Mouse (Mus musculus): ENCODE data around the gene Tbx20.

Tbx20 gene

GRCm38 (mm10) chr9:24774160-24774969, at the start of gene Tbx20:
TSS of gene Tbx20 (minus strand) at chr9:24774303.
- DNase-seq (ENCODE audit: low spot score), result no peak

DNA sequence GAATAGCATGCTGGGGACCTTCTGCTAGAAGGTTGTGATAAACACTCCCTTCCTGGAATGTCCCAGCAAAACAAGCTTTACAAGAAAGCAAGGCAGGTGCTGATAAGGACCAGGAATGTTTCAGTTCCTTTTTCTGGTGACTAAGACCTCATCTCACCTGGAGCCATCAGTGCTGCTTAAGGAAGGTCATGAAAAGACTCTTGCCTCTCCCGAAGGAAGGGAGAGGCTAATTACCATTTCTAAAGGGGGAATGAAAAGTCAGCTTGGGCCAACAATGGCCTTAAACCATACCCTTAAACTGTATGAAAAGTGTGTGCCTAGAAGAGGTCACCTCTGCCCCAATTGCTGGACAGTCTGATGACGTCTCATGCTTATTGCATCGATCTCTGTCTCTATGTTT, 44.4 kb upstream of the Tbx20 start:
- no peak for DNase-seq (ENCODE audit: low spot score)

- DNase-seq (ENCODE audit: low spot score), result no peak
Observed at GRCm38 (mm10) chr9:24812461-24812860, 38.4 kb upstream of the Tbx20 start.

DNA sequence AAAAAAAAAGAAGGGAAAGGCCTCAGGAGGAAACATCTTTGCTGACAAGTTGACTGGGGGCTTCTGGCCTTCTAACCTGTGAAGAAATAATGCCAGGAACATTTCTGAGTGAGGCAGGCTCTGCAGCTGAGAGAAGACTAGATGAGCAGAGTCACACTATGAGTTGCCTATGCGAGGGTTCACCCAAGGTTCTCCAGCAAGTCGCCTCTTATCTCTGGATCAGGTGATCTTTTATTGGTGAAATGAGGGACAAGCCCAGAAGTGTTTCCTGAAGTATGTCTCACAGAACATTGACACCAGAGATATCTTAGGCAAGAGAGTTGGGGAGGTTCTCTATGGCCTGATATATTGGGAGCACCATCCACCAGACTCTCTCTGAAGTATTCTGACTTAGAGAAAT, 18.0 kb upstream of the Tbx20 start:
- DNase-seq (ENCODE audit: low spot score), result no peak

- no peak for DNase-seq (ENCODE audit: low spot score)
Observed at GRCm38 (mm10) chr9:24789396-24789795, 15.3 kb upstream of the Tbx20 start.

DNA sequence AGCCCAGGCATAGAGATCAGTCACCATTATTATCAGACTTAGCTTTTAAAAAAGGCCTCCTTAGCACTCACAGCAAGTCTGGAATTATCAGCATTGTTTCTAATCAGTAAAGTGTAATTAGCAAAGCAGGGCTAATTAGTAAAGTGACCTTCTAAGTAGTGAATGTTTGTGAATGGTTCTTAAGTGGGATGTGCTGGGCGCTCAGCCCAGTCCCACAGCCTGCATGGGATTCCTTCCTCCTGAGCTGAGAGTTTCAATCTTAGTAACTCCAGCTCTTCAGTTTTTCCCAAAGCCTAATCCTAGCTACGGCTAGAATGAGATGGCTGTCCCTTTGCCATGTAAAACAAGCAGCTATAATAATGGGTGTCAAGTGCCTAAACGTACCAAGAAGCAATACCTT, 8.2 kb upstream of the Tbx20 start:
- DNase-seq (ENCODE audit: low spot score), result no peak

DNA sequence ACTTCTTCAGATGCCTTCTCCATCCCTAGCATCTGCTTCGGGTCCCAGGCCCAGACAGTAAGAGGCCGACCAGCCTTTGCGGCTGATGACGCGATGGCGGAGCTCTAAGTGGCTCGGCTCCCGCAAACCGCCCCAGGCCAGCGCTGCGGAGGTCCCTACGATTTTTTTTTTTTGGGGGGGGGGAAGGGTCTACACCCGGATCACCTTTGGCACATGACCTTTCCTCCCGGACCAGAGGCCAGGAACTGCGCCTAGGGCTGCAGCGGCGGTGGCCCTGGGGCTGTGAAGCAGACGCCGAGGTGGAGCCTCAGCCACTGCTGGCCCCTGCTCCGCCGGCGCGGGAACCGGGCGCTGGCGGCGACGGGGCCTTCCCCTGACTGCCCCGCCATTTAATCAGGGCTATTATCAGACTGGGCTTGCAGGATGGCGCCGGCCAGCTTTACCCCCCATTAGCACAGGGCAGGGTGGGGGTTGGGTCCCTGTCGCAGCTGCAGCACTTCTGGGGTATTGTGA, 6.9 kb upstream of the Tbx20 start:
- DNase-seq (ENCODE audit: low spot score), result no peak

- DNase-seq (ENCODE audit: low spot score), result no peak
Observed at GRCm38 (mm10) chr9:24780391-24780928, 6.4 kb upstream of the Tbx20 start.

- DNase-seq (ENCODE audit: low spot score), result no peak
Observed at GRCm38 (mm10) chr9:24779975-24780374, 5.9 kb upstream of the Tbx20 start.

DNA sequence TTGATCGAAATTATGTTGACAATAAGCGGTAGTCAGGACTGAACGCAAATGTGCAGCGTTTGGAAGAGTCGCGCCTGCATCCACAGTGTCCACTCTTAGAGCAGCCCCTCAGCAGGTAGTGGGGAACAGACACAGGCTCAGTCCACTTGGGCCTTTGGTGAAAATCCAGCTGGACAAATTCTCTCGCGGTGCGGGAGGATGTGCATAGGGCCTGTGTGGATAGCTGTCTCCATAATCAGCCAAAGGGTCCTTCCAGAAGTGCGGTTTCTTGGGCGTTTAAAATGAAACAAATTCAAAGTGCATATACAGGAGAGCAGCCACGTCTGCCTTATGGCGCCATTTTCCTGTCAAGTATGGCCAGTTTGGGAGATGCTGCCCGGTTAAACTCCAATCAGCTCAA, 4.5 kb upstream of the Tbx20 start:
- no peak for DNase-seq (ENCODE audit: low spot score)

- no peak for DNase-seq (ENCODE audit: low spot score)
Observed at GRCm38 (mm10) chr9:24777961-24778360, 3.9 kb upstream of the Tbx20 start.

- DNase-seq (ENCODE audit: low spot score), result no peak
Observed at GRCm38 (mm10) chr9:24777176-24777895, 3.2 kb upstream of the Tbx20 start.

DNA sequence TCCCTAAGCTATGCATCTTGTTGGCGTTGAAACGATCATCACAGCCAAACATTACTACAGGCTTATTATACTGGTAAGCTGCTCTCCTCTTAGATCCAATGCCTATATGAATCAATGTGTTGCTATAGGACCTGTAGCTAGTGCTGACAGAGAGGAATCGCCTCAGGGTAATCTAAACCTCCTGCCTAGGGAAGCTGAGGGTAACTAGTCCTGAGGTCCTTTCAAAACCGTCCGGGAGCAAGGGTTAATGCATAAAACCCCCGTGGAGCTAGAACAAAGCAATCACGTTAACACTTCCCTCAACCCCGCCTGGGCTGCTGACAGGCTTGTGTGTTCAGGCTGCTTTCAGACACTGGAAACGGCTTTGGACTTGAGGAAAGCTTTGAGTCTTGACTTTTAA, 2.4 kb upstream of the Tbx20 start:
- no peak for DNase-seq (ENCODE audit: low spot score)

GRCm38 (mm10) chr9:24775567-24775966, 1.5 kb upstream of the Tbx20 start:
- no peak for DNase-seq (ENCODE audit: low spot score)

DNA sequence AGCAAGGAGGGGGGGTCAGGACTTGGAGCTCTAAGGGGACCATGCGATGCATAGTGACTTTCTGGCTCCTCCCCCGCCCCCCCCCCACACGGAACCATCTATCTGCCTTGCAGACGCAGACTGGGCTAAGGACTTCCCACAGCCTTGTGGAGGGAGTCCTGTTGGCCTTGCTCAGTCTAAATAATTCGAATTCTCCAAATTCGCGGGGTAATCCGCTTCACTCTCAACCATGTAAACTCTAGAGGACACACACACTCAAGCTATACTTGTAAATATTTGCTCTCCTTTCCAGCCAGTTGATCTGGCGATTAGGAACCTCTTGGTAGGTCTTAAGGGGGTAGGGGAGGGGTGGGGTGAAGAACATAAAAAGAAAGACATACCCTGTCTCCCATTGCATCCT, 898 bp upstream of the Tbx20 start:
- no peak for DNase-seq (ENCODE audit: low spot score)

GRCm38 (mm10) chr9:24773669-24774068, 434 bp downstream of the Tbx20 start:
- no peak for DNase-seq (ENCODE audit: low spot score)

- no peak for DNase-seq (ENCODE audit: low spot score)
Observed at GRCm38 (mm10) chr9:24773171-24773570, 932 bp downstream of the Tbx20 start.

DNA sequence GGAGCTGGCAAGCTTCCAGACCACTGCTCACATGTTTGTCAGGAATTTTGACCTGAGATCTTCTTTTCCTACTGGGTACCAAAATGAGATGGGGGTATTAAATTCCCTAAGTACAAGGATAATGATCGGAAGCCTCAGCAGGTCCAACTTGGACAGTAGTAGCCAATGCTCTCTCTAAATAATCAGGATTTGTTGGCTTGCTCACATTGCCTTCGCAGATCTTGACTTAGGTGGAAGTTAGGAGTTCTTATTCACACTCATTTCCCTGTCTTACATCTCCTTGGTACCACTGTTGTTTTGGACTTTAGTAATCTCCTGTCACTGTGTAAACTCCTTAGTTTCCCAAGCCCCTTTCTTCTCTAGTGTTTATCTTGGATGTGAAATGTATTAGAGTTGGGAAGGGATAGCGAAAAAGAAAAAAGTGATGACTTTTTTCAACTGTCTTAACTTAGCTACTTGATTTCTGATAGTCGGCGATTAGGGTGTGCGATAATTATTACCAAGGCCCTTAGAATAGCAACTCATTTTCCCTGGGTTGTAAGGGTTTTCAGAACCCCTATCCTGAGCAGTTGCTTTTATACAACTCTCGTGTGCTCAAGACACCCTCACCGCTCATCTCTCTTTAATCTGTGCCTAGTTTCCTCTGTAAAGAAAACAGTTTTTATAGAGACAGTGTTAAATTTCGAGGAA, 1.5 kb downstream of the Tbx20 start:
- DNase-seq (ENCODE audit: low spot score), result no peak

DNA sequence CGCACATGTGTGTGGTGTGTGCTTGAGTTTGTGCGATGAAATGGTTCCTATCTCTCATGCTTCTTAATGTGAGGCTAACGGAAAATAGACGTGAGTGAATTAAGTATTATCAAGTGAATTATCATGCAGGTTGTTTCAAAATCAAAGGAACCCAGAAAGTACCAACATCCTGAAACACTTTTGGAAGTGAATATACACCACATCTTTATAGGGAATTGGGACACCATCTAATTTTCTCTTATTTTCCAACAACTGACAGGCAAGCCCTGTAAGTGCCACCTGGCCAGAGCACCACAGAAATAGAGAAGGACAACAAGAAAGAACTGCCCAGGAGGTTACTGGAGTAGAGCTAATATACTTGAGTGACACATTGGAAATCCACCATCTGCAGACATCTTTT, 2.4 kb downstream of the Tbx20 start:
- no peak for DNase-seq (ENCODE audit: low spot score)

DNA sequence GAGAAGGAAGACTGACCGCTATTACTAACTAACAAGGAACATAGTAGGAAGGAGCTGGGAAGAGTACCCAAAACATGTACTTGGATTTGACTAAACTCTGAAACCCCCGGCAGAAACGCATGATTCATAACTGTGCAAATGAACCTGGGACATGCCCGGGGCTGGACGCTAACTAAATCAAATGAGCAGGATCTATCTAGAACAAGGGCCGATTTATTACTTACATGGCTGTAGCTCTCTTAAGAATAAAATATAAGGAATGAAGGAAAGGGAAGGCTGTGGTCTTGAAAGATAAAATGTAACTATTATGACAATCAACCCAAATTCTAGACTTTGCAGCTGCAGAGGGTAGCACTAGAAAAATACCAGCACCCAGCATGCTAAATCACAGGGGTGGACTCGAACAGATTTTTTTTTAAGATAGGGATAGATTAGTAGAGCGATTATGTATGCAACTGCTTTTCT, 3.1 kb downstream of the Tbx20 start:
- DNase-seq (ENCODE audit: low spot score), result no peak

DNA sequence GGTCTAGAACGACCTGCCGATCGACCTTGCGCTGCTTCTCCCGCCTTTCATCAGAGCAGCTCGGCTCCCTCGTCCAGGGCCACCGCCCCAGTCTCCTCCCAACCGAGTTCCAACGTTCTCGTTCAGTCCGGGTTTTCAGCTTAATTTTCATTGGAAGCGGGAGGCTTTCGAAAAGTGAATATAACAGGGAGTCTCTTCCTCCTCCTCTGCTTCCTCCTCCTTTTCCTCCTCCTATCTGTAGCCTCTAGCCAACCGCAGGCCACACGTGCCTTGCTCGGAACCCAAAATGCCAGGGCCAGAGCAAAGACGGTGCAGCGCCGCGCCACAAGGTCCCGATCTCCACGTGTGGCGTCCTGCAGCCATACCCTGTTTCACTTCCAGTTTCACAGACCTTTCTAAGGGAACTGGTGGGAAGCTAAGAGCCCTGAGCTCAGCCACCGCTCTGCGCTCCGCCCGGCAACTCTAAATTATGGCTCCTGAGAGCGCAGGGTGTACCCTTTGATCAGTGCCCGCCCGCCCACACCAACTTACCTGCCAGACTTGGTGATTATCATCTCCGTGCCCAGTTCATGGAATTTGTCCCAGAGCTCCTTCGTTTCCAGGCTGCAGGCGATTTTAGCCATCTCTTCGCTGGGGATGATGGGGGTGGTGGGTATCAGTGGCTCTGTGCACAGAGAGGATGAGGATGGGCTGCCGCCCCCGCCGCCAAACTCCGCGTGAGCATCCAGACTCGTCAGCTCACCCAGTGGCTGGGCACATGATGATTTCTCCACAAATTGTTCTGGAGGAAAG, 3.8 kb downstream of the Tbx20 start:
- DNase-seq (ENCODE audit: low spot score), result no peak

GRCm38 (mm10) chr9:24769611-24770010, 4.5 kb downstream of the Tbx20 start:
- DNase-seq (ENCODE audit: low spot score), result no peak

Measured in ovary, adult 18-20 months (tissue).